Mouse (Mus musculus) midbrain, embryonic 14.5 days (tissue): ENCODE data around the gene Mrpl41. TPM values are rescaled to one million over a fixed set of nuclear protein-coding genes. Genes with fewer than 3 reads are reported as not detected.

Source experiments
- ATAC-seq: fragments of 200-750 bp; cut with Nextera tagmentation; 2 replicates; pipeline ENCODE4 v1.8.0; 2017; ENCODE audit warnings: moderate number of reproducible peaks, moderate library complexity; ENCODE audit not compliant: low FRiP score, low TSS enrichment
- DNase-seq: peaks from one replicate; pipeline ENCODE4 v3.0.0-alpha.2; 2015
- H3K27ac ChIP-seq: fragments of 300-500 bp; sonication (generic); replicated peaks from 2 replicates; pipeline ENCODE4 v1.5.1; 2014; ENCODE audit warnings: mild to moderate bottlenecking, low read depth, low read length, moderate library complexity
- H3K27me3 ChIP-seq: fragments of 300-500 bp; sonication (generic); 2 replicates; pipeline ENCODE4 v1.6.1; 2014; ENCODE audit warnings: low read length, control low read depth, mixed read lengths; ENCODE audit not compliant: control insufficient read depth, insufficient read depth
- H3K36me3 ChIP-seq: fragments of 300-500 bp; sonication (generic); 2 replicates; pipeline ENCODE4 v1.6.1; 2014; ENCODE audit warnings: low read length, control low read depth; ENCODE audit not compliant: control insufficient read depth, insufficient read depth
- H3K4me1 ChIP-seq: fragments of 300-500 bp; sonication (generic); 2 replicates; pipeline ENCODE4 v1.6.1; 2014; ENCODE audit warnings: mild to moderate bottlenecking, antibody characterized with exemption, low read length, control low read depth; ENCODE audit not compliant: control insufficient read depth, insufficient read depth
- H3K4me2 ChIP-seq: fragments of 300-500 bp; sonication (generic); 2 replicates; pipeline ENCODE4 v1.6.1; 2014; ENCODE audit warnings: mild to moderate bottlenecking, low read length, moderate library complexity
- H3K4me3 ChIP-seq: fragments of 300-500 bp; sonication (generic); replicated peaks from 2 replicates; pipeline ENCODE4 v1.5.1; 2014; ENCODE audit warnings: low read depth, low read length
- H3K9ac ChIP-seq: fragments of 300-500 bp; sonication (generic); replicated peaks from 2 replicates; pipeline ENCODE4 v1.6.1; 2014; ENCODE audit warnings: mild to moderate bottlenecking, low read length, moderate library complexity
- H3K9me3 ChIP-seq: fragments of 300-500 bp; sonication (generic); 2 replicates; pipeline ENCODE4 v1.6.1; 2016; ENCODE audit warnings: low read length, control low read depth, mixed read lengths; ENCODE audit not compliant: control insufficient read depth
- WGBS: fragments of 180-500 bp; shearing (Covaris S2); extraction: QIAGEN DNeasy Blood & Tissue Kit; methylation state at CpG from one replicate; pipeline ENCODE4 v1.1.7; 2014; 5-methylcytosine and 5-hydroxymethylcytosine counted together
- microRNA-seq: library from miRNA; unstranded; fragments of <30 nt; microRNA quantifications from one replicate; pipeline ENCODE4, GENCODE M21; 2016
- polyA plus RNA-seq: library from polyadenylated mRNA; unstranded; fragments of >200 nt; fragmentation: Nextera tagmentation; extraction: Ambion mirVana; gene quantifications from 2 replicates; pipeline ENCODE4 v1.2.1, GENCODE M21; 2014

Mrpl41 gene
- polyA plus RNA-seq, 1 experiment from 2014 or later: 160 TPM

GRCm38 (mm10) chr2:24927810-24928479 is 47.0 kb downstream of the Mrpl41 start:
- DNase-seq (no peak), ATAC-seq (no peak)
- Histone ChIP-seq H3K36me3 (0 out of 2 replicates have a peak, but pooled peaks cover 3% of the 10 kb centered on the region), H3K9ac (no peak overlapping the region), H3K4me1 (no peaks in the 10 kb centered on the region), H3K27me3 (no peaks in the 10 kb centered on the region), H3K4me3 (no peak overlapping the region), H3K9me3 (no peaks in the 10 kb centered on the region), H3K27ac (no peak overlapping the region), H3K4me2 (no peak overlapping the region)
- 79% methylated on average over 4 of the region's 4 CpGs for WGBS

- ATAC-seq (no peak), DNase-seq (no peak)
- Histone ChIP-seq H3K27me3 (no peaks in the 10 kb centered on the region), H3K9ac (no peak overlapping the region), H3K36me3 (0 out of 2 replicates have a peak, but pooled peaks cover 3% of the 10 kb centered on the region), H3K9me3 (no peaks in the 10 kb centered on the region), H3K4me2 (no peak overlapping the region), H3K4me1 (no peaks in the 10 kb centered on the region), H3K27ac (no peak overlapping the region), H3K4me3 (no peak overlapping the region)
- WGBS: 76% methylated on average over 7 of the region's 7 CpGs
These were observed 47.9 kb downstream of the Mrpl41 start for GRCm38 (mm10) chr2:24926965-24927358.

GRCm38 (mm10) chr2:24926345-24926964 is 48.4 kb downstream of the Mrpl41 start:
- Histone ChIP-seq H3K4me2 (no peak overlapping the region), H3K4me3 (no peak overlapping the region), H3K27me3 (no peaks in the 10 kb centered on the region), H3K9ac (no peak overlapping the region), H3K27ac (no peak overlapping the region), H3K9me3 (no peaks in the 10 kb centered on the region), H3K36me3 (0 out of 2 replicates have a peak, but pooled peaks cover 3% of the 10 kb centered on the region), H3K4me1 (no peaks in the 10 kb centered on the region)
- no peak for ATAC-seq
- DNase-seq: no peak
- 87% methylated on average over 9 of the region's 9 CpGs for WGBS

DNA sequence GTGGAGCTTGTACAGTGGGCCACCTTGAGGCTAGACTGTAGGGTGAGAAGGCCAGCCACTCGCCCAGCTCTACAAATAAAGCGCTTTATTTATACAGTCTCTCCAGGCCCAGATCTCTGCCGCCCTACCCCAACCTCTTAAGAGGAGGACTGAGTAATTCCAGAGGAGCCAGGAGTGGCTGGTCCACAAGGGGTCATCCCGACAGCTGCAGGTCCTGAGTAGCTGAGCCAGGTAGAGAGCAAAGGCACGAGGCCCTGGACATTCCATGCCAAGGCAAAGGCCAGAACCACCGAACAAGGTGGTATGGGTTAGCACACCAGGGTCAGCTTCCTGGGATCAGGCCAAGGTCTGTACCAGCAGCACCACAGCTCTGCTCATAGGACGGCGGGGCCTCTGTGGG is 49.6 kb downstream of the Mrpl41 start:
- 89% methylated on average over 8 of the region's 8 CpGs for WGBS
- H3K4me2 ChIP-seq: no peak overlapping the region
- H3K4me1 ChIP-seq: no peaks in the 10 kb centered on the region
- no peaks in the 10 kb centered on the region for H3K9me3 ChIP-seq
- H3K36me3 ChIP-seq: 0 out of 2 replicates have a peak, but pooled peaks cover 3% of the 10 kb centered on the region
- DNase-seq: no peak
- H3K4me3 ChIP-seq: no peak overlapping the region
- H3K27ac ChIP-seq: no peak overlapping the region
- ATAC-seq: no peak
- H3K27me3 ChIP-seq: no peaks in the 10 kb centered on the region
- H3K9ac ChIP-seq: no peak overlapping the region

Small RNA genes within 50 kb of the gene (microRNA-seq; reads per million reads assigned to microRNA genes)
- not detected for gene Gm22875

Other genes starting within 250 kb of the Mrpl41 start
- 12.0 and 15.0 TPM in 2 replicates for gene Cacna1b, start 211.9 kb downstream of the Mrpl41 start, polyA plus RNA-seq
- gene Ehmt1, start 55.5 kb downstream of the Mrpl41 start, polyA plus RNA-seq: 85.1 and 99.5 TPM in 2 replicates
- gene Arrdc1, start 39.8 kb downstream of the Mrpl41 start, polyA plus RNA-seq: 21.8 and 24.9 TPM in 2 replicates
- 20.9 and 31.4 TPM in 2 replicates for gene Zmynd19, start 25.3 kb downstream of the Mrpl41 start, polyA plus RNA-seq
- 36.1 and 37.9 TPM in 2 replicates for gene Dph7, start 12.7 kb downstream of the Mrpl41 start, polyA plus RNA-seq
- gene Pnpla7, start 935 bp upstream of the Mrpl41 start, polyA plus RNA-seq: 2.3 and 4.4 TPM in 2 replicates
- 99.3 and 125 TPM in 2 replicates for gene Nsmf, start 79.3 kb upstream of the Mrpl41 start, polyA plus RNA-seq
- not detected in 2 replicates for gene Entpd8, start 105.2 kb upstream of the Mrpl41 start, polyA plus RNA-seq
- gene Noxa1, start 120.1 kb upstream of the Mrpl41 start, polyA plus RNA-seq: not detected in 2 replicates
- gene Nrarp, start 205.7 kb upstream of the Mrpl41 start, polyA plus RNA-seq: 13.0 and 20.8 TPM in 2 replicates
- 0.66 and 1.1 TPM in 2 replicates for gene Tor4a, start 221.8 kb upstream of the Mrpl41 start, polyA plus RNA-seq
- gene Nelfb, start 236.4 kb upstream of the Mrpl41 start, polyA plus RNA-seq: 82.6 and 98.7 TPM in 2 replicates
- gene Stpg3, start 239.5 kb upstream of the Mrpl41 start, polyA plus RNA-seq: 0.16 TPM in 1 of 2 replicates, not detected in the other
- not detected in 2 replicates for gene Fam166a, start 243.6 kb upstream of the Mrpl41 start, polyA plus RNA-seq
- gene Tubb4b, start 249.6 kb upstream of the Mrpl41 start, polyA plus RNA-seq: 319 and 339 TPM in 2 replicates